Mouse (Mus musculus) brain, embryonic 18.5 days (tissue): ENCODE data around the gene Fam71f2.

Experiments used
- DNase-seq: peaks from one replicate; pipeline ENCODE4 v3.0.0-alpha.2; 2012; ENCODE audit warnings: low read depth, low spot score

Gene Fam71f2

GRCm38 (mm10) chr6:29279293-29279692 lies at the start of gene Fam71f2:
Gene Fam71f2 (plus strand): TSS chr6:29279593.
- no peak for DNase-seq

- DNase-seq = no peak
Observed at GRCm38 (mm10) chr6:29230386-29230785, 49.0 kb upstream of the Fam71f2 start.

GRCm38 (mm10) chr6:29231799-29232198 lies 47.6 kb upstream of the Fam71f2 start:
- DNase-seq = no peak

- no peak for DNase-seq
Observed at GRCm38 (mm10) chr6:29232321-29232720, 47.1 kb upstream of the Fam71f2 start.

- no peak for DNase-seq
Observed at GRCm38 (mm10) chr6:29233710-29234109, 45.7 kb upstream of the Fam71f2 start.

GRCm38 (mm10) chr6:29234272-29234671 lies 45.1 kb upstream of the Fam71f2 start:
- no peak for DNase-seq

GRCm38 (mm10) chr6:29240806-29241205 lies 38.6 kb upstream of the Fam71f2 start:
- DNase-seq = no peak

- DNase-seq = no peak
Observed at GRCm38 (mm10) chr6:29241697-29242096, 37.7 kb upstream of the Fam71f2 start.

- no peak for DNase-seq
Observed at GRCm38 (mm10) chr6:29242265-29242664, 37.1 kb upstream of the Fam71f2 start.

GRCm38 (mm10) chr6:29245272-29246120 lies 33.9 kb upstream of the Fam71f2 start:
- no peak for DNase-seq

- no peak for DNase-seq
Observed at GRCm38 (mm10) chr6:29246183-29246582, 33.2 kb upstream of the Fam71f2 start.

- no peak for DNase-seq
Observed at GRCm38 (mm10) chr6:29246585-29246984, 32.8 kb upstream of the Fam71f2 start.

- DNase-seq = no peak
Observed at GRCm38 (mm10) chr6:29247072-29247471, 32.3 kb upstream of the Fam71f2 start.

- no peak for DNase-seq
Observed at GRCm38 (mm10) chr6:29259418-29259817, 20.0 kb upstream of the Fam71f2 start.

- no peak for DNase-seq
Observed at GRCm38 (mm10) chr6:29261831-29262230, 17.6 kb upstream of the Fam71f2 start.

- peak; percentile 54 for DNase-seq
Observed at GRCm38 (mm10) chr6:29263650-29264455, 15.5 kb upstream of the Fam71f2 start.

GRCm38 (mm10) chr6:29264456-29264781 lies 15.0 kb upstream of the Fam71f2 start:
- no peak for DNase-seq

GRCm38 (mm10) chr6:29266936-29267335 lies 12.5 kb upstream of the Fam71f2 start:
- DNase-seq = no peak

- DNase-seq = no peak
Observed at GRCm38 (mm10) chr6:29269006-29269668, 10.3 kb upstream of the Fam71f2 start.

- DNase-seq = no peak
Observed at GRCm38 (mm10) chr6:29270961-29271360, 8.4 kb upstream of the Fam71f2 start.

- peak; percentile 78 for DNase-seq
Observed at GRCm38 (mm10) chr6:29272312-29273072, 6.9 kb upstream of the Fam71f2 start, which contains the start of gene Hilpda. Gene Hilpda (plus strand): TSS chr6:29272488.
